Mouse (Mus musculus): ENCODE measurements at regions not wholly inside any gene's neighbourhood (a gene's known extent, or its start where the extent isn't known, plus 50 kb on each side); places are given as distances from the start of the nearest gene placed in this dataset.

- H3K9me3 ChIP-seq (ENCODE audit: low read length): no peaks in the 10 kb centered on the region
- TF ChIP-seq CTCF (conservative IDR thresholded peaks at IDR 0.05; ENCODE audit: low read length) (no peak), POU5F1 (IDR thresholded peaks at IDR 0.05; ENCODE audit: borderline replicate concordance, low read length) (no peak), NANOG (IDR thresholded peaks at IDR 0.05; ENCODE audit: borderline replicate concordance, low read length) (no peak)
Observed at GRCm38 (mm10) chr1:184277001-184277400, 242.9 kb upstream of the 1700056E22Rik start.

GRCm38 (mm10) chr1:184275877-184276276 lies 241.8 kb upstream of the 1700056E22Rik start:
- TF ChIP-seq NANOG (IDR thresholded peaks at IDR 0.05; ENCODE audit: borderline replicate concordance, low read length): no peak
- TF ChIP-seq POU5F1 (IDR thresholded peaks at IDR 0.05; ENCODE audit: borderline replicate concordance, low read length): no peak
- TF ChIP-seq CTCF (conservative IDR thresholded peaks at IDR 0.05; ENCODE audit: low read length): no peak
- no peaks in the 10 kb centered on the region for H3K4me1 ChIP-seq (replicated peaks; ENCODE audit: low read depth, low read length)
- no peak overlapping the region for H3K4me3 ChIP-seq (replicated peaks; ENCODE audit: low read length)

More at GRCm38 (mm10) chr1:184277001-184277400, 242.9 kb upstream of the 1700056E22Rik start:
- Histone ChIP-seq H3K4me1 (replicated peaks; ENCODE audit: low read depth, low read length) (no peaks in the 10 kb centered on the region), H3K36me3 (ENCODE audit: insufficient read depth, low read length) (no peaks in the 10 kb centered on the region), H3K4me3 (replicated peaks; ENCODE audit: low read length) (no peak overlapping the region), H3K27me3 (ENCODE audit: insufficient read depth, low read length) (no peaks in the 10 kb centered on the region)

GRCm38 (mm10) chr1:184275396-184275795 lies 241.3 kb upstream of the 1700056E22Rik start:
- TF ChIP-seq CTCF (conservative IDR thresholded peaks at IDR 0.05; ENCODE audit: low read length) (no peak), NANOG (IDR thresholded peaks at IDR 0.05; ENCODE audit: borderline replicate concordance, low read length) (no peak), POU5F1 (IDR thresholded peaks at IDR 0.05; ENCODE audit: borderline replicate concordance, low read length) (no peak)
- no peak overlapping the region for H3K4me3 ChIP-seq (replicated peaks; ENCODE audit: low read length)
- no peaks in the 10 kb centered on the region for H3K4me1 ChIP-seq (replicated peaks; ENCODE audit: low read depth, low read length)

More at GRCm38 (mm10) chr1:184275877-184276276, 241.8 kb upstream of the 1700056E22Rik start:
- Histone ChIP-seq H3K9me3 (ENCODE audit: low read length) (no peaks in the 10 kb centered on the region), H3K27me3 (ENCODE audit: insufficient read depth, low read length) (no peaks in the 10 kb centered on the region), H3K36me3 (ENCODE audit: insufficient read depth, low read length) (no peaks in the 10 kb centered on the region)

GRCm38 (mm10) chr1:184274704-184275103 lies 240.6 kb upstream of the 1700056E22Rik start:
- H3K4me3 ChIP-seq (replicated peaks; ENCODE audit: low read length): no peak overlapping the region
- H3K9me3 ChIP-seq (ENCODE audit: low read length): no peaks in the 10 kb centered on the region
- H3K4me1 ChIP-seq (replicated peaks; ENCODE audit: low read depth, low read length): no peaks in the 10 kb centered on the region
- TF ChIP-seq NANOG (IDR thresholded peaks at IDR 0.05; ENCODE audit: borderline replicate concordance, low read length): no peak
- TF ChIP-seq POU5F1 (IDR thresholded peaks at IDR 0.05; ENCODE audit: borderline replicate concordance, low read length): no peak
- no peak for TF ChIP-seq CTCF (conservative IDR thresholded peaks at IDR 0.05; ENCODE audit: low read length)
- H3K36me3 ChIP-seq (ENCODE audit: insufficient read depth, low read length): no peaks in the 10 kb centered on the region
- H3K27me3 ChIP-seq (ENCODE audit: insufficient read depth, low read length): no peaks in the 10 kb centered on the region

More at GRCm38 (mm10) chr1:184275396-184275795, 241.3 kb upstream of the 1700056E22Rik start:
- H3K36me3 ChIP-seq (ENCODE audit: insufficient read depth, low read length): no peaks in the 10 kb centered on the region
- H3K9me3 ChIP-seq (ENCODE audit: low read length): no peaks in the 10 kb centered on the region
- no peaks in the 10 kb centered on the region for H3K27me3 ChIP-seq (ENCODE audit: insufficient read depth, low read length)

- no peaks in the 10 kb centered on the region for H3K4me1 ChIP-seq (replicated peaks; ENCODE audit: low read depth, low read length)
- TF ChIP-seq CTCF (conservative IDR thresholded peaks at IDR 0.05; ENCODE audit: low read length) (no peak), POU5F1 (IDR thresholded peaks at IDR 0.05; ENCODE audit: borderline replicate concordance, low read length) (no peak), NANOG (IDR thresholded peaks at IDR 0.05; ENCODE audit: borderline replicate concordance, low read length) (no peak)
- no peak overlapping the region for H3K4me3 ChIP-seq (replicated peaks; ENCODE audit: low read length)
- H3K9me3 ChIP-seq (ENCODE audit: low read length): no peaks in the 10 kb centered on the region
- no peaks in the 10 kb centered on the region for H3K27me3 ChIP-seq (ENCODE audit: insufficient read depth, low read length)
- H3K36me3 ChIP-seq (ENCODE audit: insufficient read depth, low read length): no peaks in the 10 kb centered on the region
Observed at GRCm38 (mm10) chr1:184273722-184274121, 239.6 kb upstream of the 1700056E22Rik start.

- TF ChIP-seq NANOG (IDR thresholded peaks at IDR 0.05; ENCODE audit: borderline replicate concordance, low read length): no peak
- TF ChIP-seq CTCF (conservative IDR thresholded peaks at IDR 0.05; ENCODE audit: low read length): no peak
- no peak for TF ChIP-seq POU5F1 (IDR thresholded peaks at IDR 0.05; ENCODE audit: borderline replicate concordance, low read length)
- 0 out of 2 replicates have a peak, but pooled peaks cover 3% of the 10 kb centered on the region for H3K4me1 ChIP-seq (replicated peaks; ENCODE audit: low read depth, low read length)
- no peak overlapping the region for H3K4me3 ChIP-seq (replicated peaks; ENCODE audit: low read length)
- H3K9me3 ChIP-seq (ENCODE audit: low read length): peaks cover 2% of the 10 kb centered on the region; the same call in 1 of the 2 replicates
- H3K27me3 ChIP-seq (ENCODE audit: insufficient read depth, low read length): no peaks in the 10 kb centered on the region
- H3K36me3 ChIP-seq (ENCODE audit: insufficient read depth, low read length): no peaks in the 10 kb centered on the region
Observed at GRCm38 (mm10) chr1:184271254-184271653, 237.2 kb upstream of the 1700056E22Rik start.

GRCm38 (mm10) chr1:184266051-184266450 lies 231.9 kb upstream of the 1700056E22Rik start:
- no peaks in the 10 kb centered on the region for H3K36me3 ChIP-seq (ENCODE audit: insufficient read depth, low read length)
- 0 out of 2 replicates have a peak, but pooled peaks cover 4% of the 10 kb centered on the region for H3K4me1 ChIP-seq (replicated peaks; ENCODE audit: low read depth, low read length)
- H3K27me3 ChIP-seq (ENCODE audit: insufficient read depth, low read length): no peaks in the 10 kb centered on the region

GRCm38 (mm10) chr1:184262975-184263374 lies 228.9 kb upstream of the 1700056E22Rik start:
- 0 out of 2 replicates have a peak, but pooled peaks cover 4% of the 10 kb centered on the region for H3K4me1 ChIP-seq (replicated peaks; ENCODE audit: low read depth, low read length)
- H3K4me3 ChIP-seq (replicated peaks; ENCODE audit: low read length): no peak overlapping the region
- H3K9me3 ChIP-seq (ENCODE audit: low read length): 0 out of 2 replicates have a peak, but pooled peaks cover under 1% of the 10 kb centered on the region
- H3K36me3 ChIP-seq (ENCODE audit: insufficient read depth, low read length): no peaks in the 10 kb centered on the region
- TF ChIP-seq CTCF (conservative IDR thresholded peaks at IDR 0.05; ENCODE audit: low read length): peak; percentile 81
- TF ChIP-seq POU5F1 (IDR thresholded peaks at IDR 0.05; ENCODE audit: borderline replicate concordance, low read length): no peak
- TF ChIP-seq NANOG (IDR thresholded peaks at IDR 0.05; ENCODE audit: borderline replicate concordance, low read length): no peak
- no peaks in the 10 kb centered on the region for H3K27me3 ChIP-seq (ENCODE audit: insufficient read depth, low read length)

More at GRCm38 (mm10) chr1:184266051-184266450, 231.9 kb upstream of the 1700056E22Rik start:
- no peak for TF ChIP-seq POU5F1 (IDR thresholded peaks at IDR 0.05; ENCODE audit: borderline replicate concordance, low read length)
- TF ChIP-seq CTCF (conservative IDR thresholded peaks at IDR 0.05; ENCODE audit: low read length): peak; percentile 97
- peaks cover 2% of the 10 kb centered on the region; the same call in 1 of the 2 replicates for H3K9me3 ChIP-seq (ENCODE audit: low read length)
- no peak overlapping the region for H3K4me3 ChIP-seq (replicated peaks; ENCODE audit: low read length)

GRCm38 (mm10) chr1:184261385-184261727 lies 227.3 kb upstream of the 1700056E22Rik start:
- Histone ChIP-seq H3K36me3 (ENCODE audit: insufficient read depth, low read length) (no peaks in the 10 kb centered on the region), H3K4me1 (replicated peaks; ENCODE audit: low read depth, low read length) (0 out of 2 replicates have a peak, but pooled peaks cover 2% of the 10 kb centered on the region), H3K4me3 (replicated peaks; ENCODE audit: low read length) (no peak overlapping the region), H3K9me3 (ENCODE audit: low read length) (no peaks in the 10 kb centered on the region), H3K27me3 (ENCODE audit: insufficient read depth, low read length) (no peaks in the 10 kb centered on the region)
- TF ChIP-seq NANOG (IDR thresholded peaks at IDR 0.05; ENCODE audit: borderline replicate concordance, low read length): no peak
- no peak for TF ChIP-seq POU5F1 (IDR thresholded peaks at IDR 0.05; ENCODE audit: borderline replicate concordance, low read length)
- TF ChIP-seq CTCF (conservative IDR thresholded peaks at IDR 0.05; ENCODE audit: low read length): no peak
